Mouse (Mus musculus): ENCODE data around the gene Spata31d1d.

- no peak for TF ChIP-seq CTCF (IDR thresholded peaks at IDR 0.05; ENCODE audit: low read depth)
- no peak for TF ChIP-seq EP300 (IDR thresholded peaks at IDR 0.05; ENCODE audit: low read depth)
Measured at GRCm38 (mm10) chr13:59746711-59747110, 15.2 kb upstream of the Spata31d1d start, which contains the start of gene 1700014D04Rik.
